Mouse (Mus musculus) right cerebral cortex, postnatal 4 days (tissue): ENCODE results near the gene Slc7a5.

Experiments
- DNase-seq: peaks from one replicate; pipeline ENCODE4 v3.0.0-alpha.2; 2022

Slc7a5 gene

DNA sequence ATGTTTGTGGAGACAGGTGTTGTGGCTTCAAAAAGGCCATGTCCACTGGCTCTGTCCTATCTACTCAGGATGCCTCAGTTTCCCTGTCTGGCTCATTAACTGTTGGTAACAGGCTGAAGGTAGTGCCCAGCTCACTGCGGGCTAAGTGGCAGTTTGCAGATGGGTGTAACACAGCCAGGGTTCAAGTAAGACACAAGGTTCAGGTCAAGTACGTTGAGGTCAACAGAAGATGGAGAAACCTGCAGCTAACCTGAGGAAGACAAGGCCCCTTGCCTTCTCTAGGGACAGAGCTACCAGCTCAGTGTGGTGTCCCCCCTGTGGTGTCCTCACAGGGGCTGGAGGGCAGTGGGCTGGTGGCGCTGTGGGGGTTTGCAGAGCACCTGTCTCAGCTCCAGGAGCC is 27.8 kb downstream of the Slc7a5 start:
- DNase-seq = no peak

DNA sequence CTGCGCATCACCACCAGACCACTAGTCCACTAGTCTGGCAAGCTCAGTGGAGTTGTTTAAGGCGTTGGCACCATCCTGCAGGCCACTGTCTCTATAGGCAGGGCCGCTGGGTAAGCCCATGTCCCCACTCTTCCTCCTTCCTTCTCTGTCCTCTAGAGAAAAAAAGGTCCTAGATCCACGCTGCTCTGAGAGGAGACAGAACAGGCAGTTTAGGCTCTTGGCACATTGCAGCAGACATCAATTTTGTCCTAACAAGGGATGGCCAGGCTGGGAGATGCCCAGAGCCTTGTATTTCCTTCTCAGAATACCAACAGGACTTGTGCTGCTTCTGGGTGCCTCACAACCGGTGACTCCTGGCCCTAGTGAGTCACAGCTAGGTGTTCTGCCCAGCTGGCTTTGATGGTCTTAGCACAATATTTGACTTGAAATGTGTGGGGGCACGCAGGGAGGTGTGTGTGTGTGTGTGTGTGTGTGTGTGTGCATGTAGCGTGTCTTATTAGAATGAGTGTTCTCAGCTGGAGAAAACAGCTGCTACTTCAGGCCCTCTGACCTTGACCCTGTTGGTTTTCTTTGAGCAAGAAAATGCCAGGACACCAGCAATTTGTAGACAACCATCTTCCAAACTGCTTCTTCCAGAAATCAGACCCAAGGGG is 29.5 kb downstream of the Slc7a5 start:
- DNase-seq = no peak

DNA sequence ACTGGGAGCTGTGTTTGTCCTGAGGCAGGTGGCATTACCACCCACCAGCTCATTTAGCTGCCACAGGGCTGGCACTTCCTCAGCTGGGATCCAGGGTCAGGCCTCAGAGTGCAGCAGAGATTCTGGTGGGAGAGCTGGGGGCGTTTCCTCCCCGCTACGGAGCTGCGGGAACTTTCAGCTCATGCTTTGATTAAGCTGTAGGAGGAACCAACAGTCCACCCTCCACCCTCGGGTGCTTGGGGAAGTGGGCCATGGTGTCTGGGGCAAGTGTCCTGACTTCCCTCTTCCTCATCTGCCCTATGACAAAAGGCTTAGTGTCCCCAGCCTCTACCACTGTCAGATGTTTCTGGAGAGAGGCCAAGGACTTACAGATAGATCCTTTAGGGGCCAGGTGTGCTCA is 30.3 kb downstream of the Slc7a5 start:
- DNase-seq = no peak

DNA sequence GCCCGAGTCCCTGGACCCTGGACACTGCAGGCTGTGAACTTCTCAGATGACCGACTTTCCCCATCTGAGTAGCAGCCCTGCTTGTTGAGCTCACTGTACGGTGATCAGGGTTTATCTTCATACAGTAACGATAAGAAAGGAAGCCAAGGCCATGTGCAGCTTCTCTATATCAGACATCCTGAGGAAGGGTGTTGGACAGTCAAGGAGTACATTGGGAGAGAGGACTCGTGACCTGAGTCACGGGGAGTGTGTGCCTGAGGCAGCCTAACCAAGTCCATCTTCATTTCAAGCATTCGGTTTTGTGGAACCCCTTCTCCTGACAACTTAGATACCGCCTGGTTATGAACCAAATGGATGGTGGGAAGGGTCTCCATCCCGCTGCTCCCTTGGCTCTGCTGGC is 32.0 kb downstream of the Slc7a5 start:
- no peak for DNase-seq

DNA sequence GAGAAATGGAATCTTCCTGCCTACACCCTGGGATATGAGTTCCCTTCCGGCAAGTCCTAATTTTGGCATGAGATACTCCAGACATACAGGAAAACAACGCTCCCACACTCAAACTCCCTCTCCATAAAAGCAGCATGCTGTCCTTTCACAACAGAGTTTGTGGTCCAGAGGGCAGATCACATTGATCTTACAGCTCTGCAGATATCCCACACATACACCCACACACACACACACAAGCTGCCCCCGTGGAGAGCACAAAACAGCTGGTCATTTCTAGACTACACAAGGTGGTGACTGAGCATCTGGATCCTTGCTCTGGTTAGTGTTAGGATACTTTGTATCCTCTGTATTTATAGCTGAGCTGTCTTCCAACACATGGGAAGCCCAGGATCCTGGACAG is 32.4 kb downstream of the Slc7a5 start:
- no peak for DNase-seq

DNA sequence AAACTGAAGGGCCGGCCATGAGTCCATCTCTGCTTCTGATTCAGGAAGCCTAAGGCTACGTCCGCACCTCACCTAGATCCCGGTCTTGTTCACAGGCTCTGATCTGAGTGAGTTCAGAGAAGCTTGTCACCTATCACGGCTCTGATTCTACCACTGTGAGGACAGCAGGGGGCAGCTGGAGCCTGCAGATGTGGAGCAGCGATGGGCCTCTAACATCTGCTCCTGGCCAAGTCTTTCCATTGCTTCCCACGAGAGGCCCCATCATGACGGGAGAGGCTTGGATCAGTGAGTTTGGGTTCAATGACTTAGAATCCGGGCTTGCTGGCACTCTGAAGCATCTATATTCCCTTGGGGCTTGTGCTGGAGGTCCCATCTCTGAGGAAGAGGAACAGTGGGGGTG is 33.5 kb downstream of the Slc7a5 start:
- DNase-seq = no peak

DNA sequence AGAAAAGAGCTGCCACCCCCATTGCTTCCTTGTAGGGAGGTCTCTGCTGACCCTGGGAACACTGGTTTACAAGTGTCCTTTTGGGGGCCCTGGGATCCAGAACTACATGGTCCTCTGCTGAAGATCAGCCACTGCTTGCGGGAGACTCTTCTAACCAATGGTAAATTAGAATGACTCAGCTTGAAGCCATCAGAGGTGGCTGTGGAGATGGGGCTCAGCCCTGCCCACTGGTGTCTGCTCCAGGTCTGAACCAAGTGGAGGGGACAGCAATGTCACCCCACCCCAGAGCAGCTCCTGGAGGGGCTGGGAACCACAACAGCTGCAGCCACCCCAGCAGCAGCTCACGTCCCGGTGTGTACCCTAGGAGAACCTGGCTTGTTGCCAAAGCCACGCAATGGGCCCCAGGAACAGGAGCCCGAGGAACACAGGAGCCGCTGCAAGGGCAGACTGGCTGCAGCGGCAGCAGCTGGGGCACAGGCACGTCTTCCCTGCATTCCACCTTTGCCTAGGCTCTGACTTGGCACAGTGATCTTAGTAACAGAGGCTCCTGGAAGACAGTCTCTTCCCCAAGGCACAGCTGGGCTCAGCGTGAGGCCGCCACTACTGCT is 35.6 kb downstream of the Slc7a5 start:
- no peak for DNase-seq

DNA sequence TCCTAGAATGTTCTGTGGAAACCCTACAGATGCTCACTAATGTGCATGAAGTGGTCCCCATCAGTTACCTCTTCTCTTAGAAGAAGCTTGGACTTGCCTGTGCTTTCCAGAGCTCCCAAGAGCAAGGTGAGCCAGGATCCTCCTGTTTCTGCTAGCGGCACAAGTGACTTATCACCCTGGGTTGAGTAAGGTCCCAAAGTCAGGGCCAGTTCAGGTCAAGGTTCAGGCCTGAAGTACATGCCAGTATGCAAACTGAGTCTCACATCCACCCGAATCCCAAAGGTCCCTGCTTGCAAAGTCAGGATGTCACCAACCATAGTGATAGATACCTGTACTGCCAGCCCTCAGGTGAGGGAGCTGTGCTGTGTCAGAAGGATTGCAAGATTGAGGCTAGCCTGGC is 37.3 kb downstream of the Slc7a5 start:
- no peak for DNase-seq

DNA sequence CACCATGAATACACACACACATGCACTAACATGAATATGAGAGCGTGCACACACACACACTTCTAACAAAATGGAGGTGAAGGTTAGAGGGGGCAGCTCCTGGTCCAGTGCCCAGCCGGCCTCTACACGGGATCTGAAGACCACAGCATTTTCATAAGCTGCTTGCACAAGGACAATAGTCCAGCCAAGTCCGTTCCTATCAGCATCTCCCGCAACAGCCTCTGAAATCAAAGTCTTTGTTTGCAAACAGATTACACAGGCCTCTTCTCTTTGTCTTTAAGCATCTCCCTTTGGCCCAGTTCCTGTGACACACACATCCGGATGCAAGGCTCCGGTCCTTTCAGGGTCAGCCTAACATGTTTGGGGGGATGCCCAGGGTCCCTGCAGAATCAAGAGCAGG is 38.6 kb downstream of the Slc7a5 start:
- no peak for DNase-seq

DNA sequence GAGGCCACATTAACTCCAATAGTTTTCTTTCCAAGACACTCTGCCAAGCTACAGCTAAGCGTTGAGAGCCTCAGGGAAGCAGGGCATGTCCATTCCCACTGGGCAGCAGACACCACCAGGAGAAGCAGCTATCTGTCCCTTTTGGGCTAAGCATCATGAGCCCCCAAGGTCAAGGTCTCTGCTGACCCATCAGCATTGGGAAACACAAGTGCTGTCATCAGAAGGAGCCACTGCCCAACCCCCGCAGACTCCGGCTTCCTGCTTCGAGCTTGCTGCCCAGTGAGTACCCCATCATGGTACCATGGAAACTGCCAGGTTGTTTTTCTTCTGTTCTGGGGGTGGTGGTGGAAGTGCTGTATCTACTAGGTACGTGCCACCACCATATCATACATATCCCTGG is 39.3 kb downstream of the Slc7a5 start:
- DNase-seq = no peak

DNA sequence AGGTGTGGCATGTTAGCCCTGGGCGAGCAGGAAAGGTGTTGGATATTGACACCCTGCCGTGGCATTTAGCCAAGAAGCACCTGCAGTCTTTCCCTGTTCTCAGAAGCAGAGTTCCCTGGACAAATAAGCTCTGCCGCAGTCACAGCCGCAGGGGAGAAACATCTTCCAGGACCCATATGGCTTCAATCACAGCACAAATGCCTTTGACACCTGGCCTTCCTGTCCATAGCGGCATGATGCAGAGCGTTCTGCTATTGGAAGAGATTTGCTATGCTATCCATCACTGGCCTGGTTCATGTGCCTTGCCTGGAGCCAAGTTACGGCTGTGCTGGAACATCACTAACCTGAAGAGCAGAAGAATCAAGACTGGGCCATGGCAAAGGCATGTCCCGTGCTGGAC is 42.1 kb downstream of the Slc7a5 start:
- DNase-seq = no peak

DNA sequence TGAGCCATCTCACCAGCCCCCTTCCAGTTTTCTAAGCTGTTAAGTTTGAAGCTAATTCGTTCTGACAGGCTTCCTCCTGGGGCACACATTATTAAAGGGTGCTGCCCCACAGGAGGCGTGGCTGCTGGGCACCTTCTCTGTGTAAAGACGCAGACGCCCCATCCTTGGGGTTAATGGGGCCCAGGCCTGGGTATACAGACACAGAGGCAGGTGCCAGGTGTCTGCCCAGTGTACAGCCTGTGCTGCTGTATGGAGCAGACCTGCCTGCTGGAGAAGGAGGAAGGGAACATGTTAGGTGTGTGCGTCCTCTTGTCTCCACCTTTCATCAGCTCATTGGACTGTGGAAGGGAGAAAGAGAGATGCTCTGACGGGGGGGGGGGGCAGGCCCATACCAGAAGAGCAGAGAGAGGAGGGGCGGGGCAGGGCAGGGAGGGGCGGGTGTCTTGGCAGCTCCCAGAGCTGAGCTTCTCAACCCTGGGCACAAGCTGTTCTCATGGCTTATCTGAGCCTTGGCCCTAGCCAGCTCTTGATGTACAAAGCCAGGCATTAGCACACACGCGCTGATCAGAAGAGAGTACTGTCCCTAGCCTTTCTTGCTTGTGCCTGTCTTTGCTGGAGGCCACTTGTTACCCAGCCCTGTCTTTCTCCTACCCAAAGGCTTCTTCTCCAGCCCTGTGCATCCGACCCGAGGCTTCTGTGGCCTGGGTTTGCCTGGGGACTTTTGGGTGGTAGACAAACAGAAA is 45.5 kb downstream of the Slc7a5 start:
- no peak for DNase-seq

DNA sequence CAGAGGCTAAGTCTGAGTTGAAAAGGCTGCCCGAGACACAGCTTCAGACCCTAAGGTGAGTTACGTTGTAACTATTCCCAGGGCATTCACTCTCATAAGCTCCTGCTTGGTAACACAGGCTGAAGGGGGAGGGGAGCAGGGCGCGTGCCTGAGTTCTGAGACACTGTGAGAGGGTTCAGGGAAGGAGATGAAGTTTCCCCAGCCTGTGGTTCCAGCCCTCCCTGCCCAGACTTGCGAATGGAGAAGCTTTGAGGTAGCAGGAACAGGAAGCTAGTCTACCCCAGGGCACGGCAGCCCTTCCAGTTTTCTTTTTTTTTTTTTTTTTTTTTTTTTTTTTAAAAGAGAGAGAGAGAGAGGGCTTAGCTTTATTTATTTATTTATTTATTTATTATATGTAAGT is 46.2 kb downstream of the Slc7a5 start:
- no peak for DNase-seq

DNA sequence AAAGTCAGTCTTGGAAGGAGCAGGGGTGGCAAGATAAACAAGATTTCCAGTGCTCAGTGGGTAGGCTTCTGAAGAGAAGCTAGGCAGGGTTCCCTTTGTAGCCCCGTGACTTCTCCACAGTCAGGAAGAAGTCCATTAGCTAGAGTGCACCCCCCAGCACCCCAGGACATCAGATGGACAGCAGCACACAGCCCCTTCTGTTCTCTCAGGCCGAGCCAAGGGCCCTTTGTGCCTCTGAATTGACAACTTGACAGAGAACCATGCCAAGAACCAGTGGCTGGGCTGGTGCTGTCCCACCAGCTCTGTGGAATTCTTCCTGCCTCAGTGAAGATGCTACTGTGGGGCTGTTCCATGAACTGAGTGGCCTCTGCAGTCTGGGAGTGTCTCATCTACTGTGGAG is 49.7 kb downstream of the Slc7a5 start:
- DNase-seq = no peak

DNA sequence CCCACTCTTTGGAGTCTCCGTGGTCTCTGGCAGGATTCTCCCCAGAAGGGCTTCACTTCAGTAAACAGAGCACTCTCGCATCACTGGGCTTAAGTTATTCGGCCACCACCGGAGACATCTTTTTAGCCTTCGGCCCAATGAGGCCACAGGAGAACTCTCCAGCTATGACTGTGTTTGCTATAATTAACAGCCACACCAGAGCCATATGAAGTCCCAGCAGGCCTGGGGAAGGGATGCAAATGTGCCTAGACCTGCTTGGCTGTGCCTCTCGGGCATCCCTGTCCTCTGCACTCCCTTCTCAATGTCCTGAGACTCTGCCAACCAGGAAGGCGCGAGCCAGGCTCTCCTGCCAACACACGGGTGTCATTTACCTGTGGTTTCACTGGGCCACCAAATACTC is 50.2 kb downstream of the Slc7a5 start:
- no peak for DNase-seq

DNA sequence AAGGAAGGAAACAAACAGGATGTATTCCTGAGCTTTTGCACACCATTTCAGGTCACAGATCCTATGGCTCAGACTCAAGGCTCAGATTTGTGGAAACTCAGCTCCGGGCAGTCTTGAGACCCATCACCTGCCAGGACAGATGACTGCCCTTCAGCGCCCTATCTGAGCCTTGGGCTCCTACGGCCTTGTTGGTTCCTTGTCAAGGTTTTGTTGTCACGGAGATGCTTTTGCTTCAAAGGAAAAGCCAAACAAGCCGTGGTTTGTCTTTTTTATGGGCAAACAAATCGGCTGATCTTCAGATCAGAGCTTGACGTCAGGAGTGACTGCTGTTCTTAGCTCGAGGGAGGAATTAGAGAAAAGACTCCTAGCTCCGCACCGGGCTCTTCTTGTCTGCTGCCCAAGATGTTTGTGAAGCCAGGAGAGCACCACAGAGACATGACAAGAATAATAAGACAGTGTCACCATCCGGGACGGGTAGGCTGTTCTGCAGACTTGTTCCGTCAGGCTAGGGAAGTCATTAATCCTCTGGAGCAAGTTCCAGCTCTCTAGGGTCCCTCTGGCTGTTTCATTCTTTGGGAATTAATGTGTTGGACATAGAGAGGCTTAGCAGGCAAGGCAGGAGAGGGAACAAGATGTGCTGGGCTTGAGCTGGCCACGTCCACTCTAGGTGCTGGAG is 51.3 kb downstream of the Slc7a5 start:
- DNase-seq = no peak

DNA sequence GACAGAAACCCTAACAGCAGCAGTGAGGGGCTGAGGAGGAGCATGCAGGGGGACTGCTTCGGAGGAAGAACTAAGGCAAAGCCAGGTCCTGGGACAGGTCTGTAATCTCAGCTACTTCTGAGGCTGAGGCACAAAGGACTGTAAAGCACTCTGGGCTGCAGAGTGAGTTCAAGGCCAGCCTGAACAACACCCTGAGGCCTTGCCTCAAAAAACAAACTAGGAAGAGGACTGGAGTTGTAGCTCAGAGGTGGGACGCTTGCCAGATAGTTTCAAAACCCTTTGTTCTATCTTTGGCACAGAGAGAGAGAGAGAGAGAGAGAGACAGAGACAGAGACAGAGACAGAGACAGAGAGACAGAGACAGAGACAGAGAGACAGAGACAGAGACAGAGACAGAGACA is 53.9 kb downstream of the Slc7a5 start:
- no peak for DNase-seq

DNA sequence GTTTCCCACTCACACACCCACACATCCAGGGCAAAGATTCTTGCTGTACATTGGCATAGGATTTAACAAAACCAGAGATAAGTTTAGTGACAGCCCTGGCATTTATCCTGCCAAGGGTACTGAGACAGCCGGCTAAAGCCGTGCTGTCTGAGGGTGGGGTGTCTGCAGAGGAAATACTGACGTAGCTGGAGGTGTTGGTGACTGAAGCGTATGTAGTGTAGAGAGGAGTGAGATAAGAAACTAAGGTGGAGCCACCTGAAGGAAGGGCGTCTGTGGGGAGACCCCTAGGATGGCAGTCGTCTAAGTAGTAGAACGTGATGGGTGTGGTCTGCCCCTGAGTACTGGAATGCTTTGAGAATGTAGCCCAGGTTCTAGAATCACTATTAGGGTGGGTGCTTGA is 55.0 kb downstream of the Slc7a5 start:
- DNase-seq = no peak

DNA sequence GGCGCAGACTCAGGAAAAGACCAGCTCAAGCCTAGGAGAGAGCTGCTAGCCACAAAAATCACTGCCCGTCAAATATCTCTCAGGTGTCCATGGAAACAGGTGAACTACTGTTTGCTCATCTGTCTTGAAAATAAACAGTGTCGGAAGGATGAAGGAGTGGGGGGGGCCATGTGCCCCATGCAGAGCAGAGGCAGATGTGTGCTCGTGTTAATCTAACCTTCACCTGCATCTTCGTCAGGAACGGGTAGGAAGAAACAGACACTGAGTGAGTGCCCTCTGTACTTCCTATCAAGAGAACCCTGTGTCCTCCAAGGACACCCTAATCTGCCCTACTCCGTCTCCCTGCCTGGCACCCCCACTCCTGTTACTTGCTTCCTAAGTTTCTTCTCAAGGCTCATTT is 55.8 kb downstream of the Slc7a5 start:
- DNase-seq = no peak

DNA sequence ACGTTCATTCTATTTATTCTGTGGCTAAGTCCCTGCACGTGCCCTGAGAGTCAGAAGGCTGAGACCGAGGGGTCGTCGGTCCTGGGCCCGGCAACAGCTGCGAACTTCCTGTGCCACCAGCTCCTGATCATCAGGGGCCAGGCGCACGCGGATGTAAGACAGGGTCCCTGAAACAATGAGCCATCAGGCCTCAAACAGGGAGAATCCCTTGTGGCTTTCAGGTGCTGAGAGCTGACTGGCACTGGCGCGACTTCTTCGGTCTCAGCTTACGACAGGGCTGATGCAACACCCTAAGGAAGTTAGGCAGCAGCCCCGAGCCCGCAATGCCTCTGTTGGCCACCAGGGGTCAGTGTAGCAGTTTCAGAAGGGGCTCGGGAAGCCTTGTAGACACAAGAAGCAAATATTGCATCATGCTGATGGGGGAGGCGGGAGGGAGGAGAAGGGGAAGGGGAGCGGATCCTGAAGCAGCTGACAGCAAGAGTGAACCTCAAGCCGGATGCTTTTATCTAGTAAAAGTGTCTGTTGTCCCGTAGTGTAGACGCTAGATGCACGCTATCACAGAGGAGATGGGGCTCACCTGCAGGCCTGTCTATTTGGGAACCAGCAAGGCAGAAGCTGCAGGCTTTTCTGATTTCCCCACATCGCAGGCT is 56.5 kb downstream of the Slc7a5 start:
- DNase-seq = peak; percentile 99

DNA sequence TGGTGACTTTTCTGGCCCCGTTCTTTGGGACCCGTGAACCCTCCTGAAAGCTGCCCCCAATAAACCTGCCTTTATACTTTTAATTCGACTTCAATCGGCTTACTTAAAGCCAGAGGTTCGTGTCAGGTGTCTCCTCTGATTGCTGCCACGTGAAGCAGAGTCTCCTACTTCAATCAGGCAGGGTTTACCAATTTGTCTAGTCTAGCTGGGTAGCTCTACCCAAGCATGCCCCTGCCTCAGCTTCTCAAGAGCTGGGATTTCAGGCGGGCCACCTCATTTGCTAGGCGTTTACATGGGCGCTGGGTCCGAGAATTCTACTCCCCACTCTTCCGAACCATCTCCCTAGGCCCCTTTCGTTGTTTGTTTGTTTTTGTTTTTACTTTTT is 57.1 kb downstream of the Slc7a5 start:
- DNase-seq = no peak

DNA sequence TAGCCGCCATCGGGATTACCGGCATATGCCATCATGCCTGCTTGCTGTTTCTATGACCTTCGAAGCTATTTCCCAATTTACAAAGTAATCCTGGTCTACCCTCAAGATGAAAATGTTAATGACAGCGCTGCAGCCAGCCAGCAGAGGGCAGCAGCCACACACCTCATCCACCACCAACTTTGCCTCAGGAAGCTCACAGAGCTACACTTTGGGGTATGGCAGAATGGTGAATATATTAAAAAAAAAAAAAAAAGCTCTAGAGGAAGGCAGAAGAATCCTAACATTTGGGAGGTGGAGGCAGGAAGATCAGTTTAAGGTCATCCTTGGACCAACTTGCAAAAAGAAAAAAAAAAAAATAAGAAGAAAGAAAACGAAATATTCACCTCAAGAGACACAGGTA is 57.5 kb downstream of the Slc7a5 start:
- peak; percentile 73 for DNase-seq

DNA sequence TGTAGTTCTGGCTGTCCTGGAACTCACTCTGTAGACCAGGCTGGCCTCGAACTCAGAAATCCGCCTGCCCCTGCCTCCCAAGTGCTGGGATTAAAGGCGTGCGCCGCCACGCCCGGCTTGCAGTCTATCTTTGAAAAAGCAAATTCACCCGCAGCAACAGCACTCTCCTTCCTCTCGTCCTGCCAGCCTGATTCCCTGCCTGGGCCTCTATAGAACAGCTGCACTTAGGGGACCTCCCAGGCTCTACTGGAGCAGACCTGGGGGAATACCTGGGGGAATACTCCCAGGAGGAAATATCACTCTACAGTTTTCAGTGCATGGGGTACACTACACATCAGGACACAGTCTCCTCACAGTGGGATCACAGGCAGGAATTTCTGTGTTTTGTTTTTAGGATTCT is 58.2 kb downstream of the Slc7a5 start:
- no peak for DNase-seq

DNA sequence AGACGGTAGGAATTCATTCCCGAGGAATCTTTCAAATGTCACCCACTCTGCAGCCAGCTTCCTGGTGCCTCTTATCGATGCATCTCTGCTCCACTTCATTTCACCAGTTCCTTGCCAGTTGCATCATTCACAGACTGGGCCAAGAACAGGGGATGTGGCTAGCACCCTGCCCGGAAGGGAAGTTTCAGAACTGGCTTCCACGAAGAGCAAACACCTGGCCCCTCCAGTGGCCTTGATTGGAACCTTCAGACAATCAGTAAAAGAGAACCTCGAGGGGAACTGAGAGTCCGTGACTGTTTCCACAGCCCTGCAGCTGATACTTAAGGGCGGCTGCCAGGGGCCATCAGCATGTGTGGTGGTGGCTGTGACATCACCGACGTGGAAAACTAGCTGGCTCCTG is 59.0 kb downstream of the Slc7a5 start:
- DNase-seq = no peak
